Mouse (Mus musculus) 3T3-L1 (cell line): ENCODE data around the gene Palld.

Source experiments
- DNase-seq: peaks from one replicate; pipeline ENCODE4 v3.0.0-alpha.2; 2015; ENCODE audit warnings: low read depth, low spot score

The Palld gene

DNA sequence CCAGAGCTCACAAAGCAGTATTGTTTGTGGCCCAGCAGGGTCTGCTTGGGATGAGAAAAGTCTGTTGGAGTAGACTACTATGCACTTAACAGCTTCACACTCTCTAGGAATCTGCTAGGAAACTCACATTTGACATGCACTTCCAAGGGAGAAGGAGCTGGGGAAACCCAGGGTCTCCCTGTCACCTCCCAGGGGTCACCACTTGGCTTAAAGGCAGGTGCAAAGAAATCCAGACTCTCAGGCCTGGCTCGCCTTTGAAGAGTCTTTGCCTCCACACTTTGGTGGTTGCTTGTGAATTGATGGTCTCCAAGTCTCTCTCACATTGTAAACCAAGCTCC lies 272.9 kb downstream of the Palld start:
- DNase-seq = no peak

GRCm38 (mm10) chr8:61628938-61629630 lies 273.4 kb downstream of the Palld start:
- DNase-seq = peak; percentile 51

GRCm38 (mm10) chr8:61626246-61626952 lies 276.1 kb downstream of the Palld start:
- DNase-seq = no peak

GRCm38 (mm10) chr8:61625656-61626210 lies 276.8 kb downstream of the Palld start:
- no peak for DNase-seq

DNA sequence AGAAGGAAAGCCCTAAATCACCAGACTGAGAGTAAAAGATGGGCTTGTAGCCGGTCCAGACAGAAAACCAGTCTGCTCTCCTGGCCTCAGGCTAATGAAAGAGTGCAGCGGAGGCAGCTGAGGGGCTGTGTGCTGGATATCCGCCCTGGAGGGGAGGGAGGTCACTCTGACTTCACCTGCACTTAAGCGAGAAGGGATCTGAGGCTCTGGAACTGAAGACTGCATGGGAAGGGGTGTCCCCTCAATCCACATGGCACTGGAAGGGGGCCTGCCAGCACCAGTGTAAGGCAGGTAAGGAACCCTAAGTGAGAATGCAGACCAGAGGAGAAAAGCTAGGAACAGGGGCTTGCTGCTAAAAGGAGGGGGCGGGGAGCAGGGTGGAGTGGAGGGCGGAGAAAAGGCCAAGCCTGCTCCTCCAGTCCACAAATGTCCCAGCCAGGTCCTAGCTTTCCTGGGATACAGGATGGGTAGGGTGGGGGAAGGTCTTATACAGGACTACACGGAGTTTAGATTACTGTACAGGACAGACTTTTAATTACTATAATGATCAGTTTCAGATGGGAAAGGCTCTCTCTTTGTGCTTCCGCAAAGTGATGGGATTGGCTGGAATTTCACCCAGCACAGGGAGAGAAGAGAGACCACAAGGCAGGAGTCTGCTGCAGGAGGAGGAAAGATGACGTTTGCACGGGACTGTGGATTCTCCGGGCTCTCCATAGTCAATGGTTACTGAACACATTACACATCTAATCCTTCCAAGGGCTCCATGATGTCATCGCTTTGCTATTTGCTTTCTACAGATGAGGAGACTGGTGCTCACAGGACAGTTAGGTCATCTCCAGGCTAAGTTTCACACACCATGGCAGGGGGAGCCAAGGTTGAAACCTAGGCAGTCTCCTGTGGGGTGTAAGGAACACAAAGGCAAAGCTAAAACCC lies 278.7 kb downstream of the Palld start:
- peak; percentile 83 for DNase-seq

- DNase-seq = peak; percentile 88
These were observed 281.2 kb downstream of the Palld start for GRCm38 (mm10) chr8:61621300-61621699.

DNA sequence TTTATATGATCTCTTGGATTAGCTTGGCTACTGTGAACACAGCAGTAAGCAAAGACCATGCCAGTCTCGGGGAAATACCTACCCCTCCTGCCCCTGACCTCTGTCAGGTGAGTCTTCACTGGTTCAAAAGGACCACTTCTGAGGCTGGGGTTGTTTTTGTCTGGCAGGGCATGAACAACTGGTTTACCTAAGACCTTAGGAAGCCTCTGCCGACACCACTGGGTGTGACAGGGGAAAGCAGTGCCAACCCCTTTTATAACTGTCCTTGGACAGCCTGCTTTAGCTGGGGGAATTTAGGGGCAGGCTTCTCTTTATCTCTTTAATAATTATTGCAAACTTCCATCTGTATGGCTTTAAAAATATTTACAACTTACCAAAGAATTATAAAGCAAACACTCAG lies 284.8 kb downstream of the Palld start:
- no peak for DNase-seq

DNA sequence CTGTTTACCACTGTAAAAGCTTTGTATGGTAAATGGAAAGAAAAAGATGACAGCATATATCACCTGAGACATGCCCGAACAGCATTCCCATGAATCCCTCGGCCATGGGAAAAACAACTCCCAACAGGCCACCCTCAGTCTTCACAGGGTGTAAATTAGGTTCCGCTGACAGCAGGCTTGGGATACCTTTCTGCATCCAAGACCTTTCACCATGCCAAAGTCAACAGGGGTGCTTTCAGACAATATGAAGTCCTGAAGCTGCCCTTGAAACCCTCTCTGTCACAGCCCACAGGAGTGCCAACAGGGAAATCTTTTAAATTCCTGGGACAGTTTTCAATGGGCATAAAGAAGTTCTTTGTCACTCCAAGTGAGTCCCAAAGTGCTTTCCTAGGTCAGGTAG lies 285.4 kb downstream of the Palld start:
- DNase-seq = no peak

DNA sequence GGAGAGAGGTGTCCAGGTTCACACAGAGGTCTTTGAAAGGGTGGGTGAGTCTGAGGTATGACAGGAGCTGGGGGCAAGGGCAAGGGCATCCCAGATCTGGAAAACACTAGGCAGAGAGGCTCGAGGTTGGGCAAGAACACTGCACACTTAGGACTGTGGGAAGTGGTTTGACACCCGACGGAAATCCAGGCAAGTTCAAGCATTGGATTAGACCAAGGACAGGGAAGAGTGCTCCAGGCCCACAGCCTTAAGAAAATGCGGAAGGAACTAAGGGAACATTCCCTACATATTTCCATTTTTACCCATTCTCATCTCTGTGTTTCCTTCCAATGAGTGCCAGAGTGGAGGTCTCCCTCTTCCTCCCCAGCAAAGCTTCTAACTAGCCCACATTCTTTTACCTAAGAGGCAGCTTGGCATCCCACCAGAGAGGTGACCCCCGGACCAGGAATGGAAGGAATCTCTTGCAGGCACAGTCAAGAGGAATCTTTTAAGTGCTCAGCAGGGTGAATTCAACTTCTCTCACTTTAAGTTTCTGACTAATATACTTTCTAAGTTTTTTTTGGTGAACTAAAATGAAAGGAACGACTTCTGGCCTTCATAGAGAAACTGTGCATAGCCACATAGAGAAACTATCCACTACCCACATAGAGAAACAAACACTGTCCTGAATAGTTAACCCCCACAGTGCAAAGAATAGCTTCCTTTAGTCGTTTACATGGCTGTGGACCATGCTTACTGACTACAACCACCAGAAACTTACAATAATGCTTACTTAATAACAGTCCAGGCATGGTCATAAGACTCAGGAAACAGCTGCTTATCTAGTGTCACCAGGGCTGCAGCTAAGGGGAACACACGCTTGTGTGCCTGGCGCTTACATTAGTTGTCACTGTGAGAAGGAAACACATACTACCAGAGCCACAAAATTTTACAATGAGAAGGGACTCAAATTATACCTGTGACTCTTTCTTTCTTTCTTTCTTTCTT lies 286.5 kb downstream of the Palld start:
- no peak for DNase-seq

GRCm38 (mm10) chr8:61611741-61612140 lies 290.7 kb downstream of the Palld start:
- DNase-seq = no peak

DNA sequence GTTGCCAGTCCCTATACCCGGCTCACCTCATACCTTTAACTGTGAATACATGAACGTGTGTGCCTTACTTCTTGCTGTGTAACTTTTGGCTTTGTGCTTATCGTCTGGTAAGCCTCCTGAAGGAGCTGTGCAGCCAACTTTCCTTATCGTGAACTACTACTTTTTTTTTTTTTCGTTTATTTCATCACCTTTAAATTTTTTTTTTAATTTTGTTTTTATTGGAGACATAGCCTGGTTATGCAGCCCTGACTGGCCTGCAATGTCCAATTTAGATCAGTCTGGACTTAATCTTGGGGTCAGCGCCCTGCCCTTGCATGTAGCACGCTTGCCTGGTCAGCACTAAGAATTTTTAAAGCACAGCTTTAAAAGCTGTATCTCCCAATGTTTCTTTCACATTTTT lies 291.4 kb downstream of the Palld start:
- no peak for DNase-seq

- no peak for DNase-seq
These were observed 291.9 kb downstream of the Palld start for GRCm38 (mm10) chr8:61610546-61610945.

DNA sequence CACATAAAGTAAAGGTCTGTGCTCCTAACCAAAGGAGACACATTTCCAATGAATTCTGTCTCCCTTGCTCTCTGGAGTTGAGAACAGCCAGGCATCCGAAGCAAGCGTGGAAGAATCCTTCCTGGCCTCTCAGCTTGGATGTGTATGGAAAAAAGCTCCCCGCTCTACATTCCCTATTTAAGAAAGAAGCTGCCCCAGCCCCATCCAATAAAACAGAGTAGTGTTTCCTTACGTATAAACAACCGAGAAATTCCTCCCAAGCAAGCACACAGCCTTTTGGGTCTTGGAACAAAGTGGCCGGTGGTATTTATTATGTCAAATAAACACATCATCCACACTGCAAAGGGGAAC lies 295.1 kb downstream of the Palld start:
- no peak for DNase-seq

- peak; percentile 96 for DNase-seq
These were observed 295.6 kb downstream of the Palld start for GRCm38 (mm10) chr8:61606795-61607462.

- DNase-seq = no peak
These were observed 297.6 kb downstream of the Palld start for GRCm38 (mm10) chr8:61604871-61605270.

- DNase-seq = peak; percentile 69
These were observed 305.6 kb downstream of the Palld start for GRCm38 (mm10) chr8:61596889-61597288.

DNA sequence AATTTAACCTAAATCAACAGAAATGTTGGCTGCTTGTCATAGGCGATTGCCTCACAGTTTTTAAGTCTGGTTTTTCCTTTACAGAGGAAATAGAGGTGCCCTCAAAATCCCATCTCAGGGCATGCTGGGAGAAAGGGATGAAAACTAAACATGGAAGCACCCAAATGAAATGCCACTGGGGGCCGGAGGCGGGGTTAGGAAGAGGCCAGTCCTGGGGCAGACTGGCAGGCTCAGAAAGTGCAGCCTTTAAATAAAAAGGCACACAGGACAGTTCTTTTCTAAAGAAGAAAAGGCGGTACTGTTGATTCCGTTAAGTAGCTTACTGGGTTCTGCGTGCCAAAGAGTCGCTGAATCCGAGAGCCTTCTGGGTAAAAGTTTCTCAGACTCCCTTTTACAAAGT lies 311.0 kb downstream of the Palld start:
- peak; percentile 71 for DNase-seq

DNA sequence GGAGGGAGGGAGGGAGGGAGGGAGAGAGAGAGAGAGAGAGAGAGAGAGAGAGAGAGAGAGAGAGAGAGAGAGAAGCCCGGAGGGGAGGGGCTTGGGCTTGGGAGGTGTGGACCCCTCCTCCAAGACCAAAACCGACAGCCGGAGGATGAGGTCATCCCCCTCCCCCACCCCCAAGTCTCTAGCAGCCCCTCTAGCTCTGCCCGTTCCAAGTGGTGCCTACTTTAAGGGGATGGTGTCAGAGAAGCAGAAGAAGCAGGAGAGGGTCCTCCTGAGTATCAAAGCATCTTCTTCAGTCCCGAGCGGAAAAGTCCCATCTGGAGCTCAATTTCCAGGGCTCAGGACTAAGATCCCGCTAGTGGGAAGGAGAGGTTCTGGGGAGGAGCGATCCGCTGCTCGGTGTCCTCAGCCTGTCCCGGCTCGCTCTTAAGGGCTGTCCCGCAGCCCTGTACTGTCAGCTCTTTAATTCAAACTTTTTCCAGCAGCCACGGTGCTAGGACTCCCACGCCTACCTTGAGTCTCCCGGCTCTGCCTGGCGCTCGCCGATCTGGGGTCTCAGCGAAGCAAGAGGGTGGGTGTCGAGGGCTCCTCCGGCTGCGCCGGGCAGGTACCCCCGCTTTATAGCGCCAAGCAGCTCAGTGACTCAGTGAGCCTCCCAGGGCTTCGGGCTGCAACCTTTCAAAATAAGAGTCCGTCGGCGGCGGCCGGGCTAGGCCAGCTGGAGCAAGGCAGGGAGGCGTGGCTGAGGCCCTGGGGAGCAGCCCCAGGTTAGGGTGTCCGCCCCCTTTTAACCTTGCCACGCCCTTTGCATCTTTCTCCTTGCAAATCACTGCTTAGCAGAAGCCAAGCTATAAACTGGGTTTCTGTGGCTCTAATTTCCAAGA lies 311.7 kb downstream of the Palld start:
- DNase-seq = peak; percentile 95

GRCm38 (mm10) chr8:61589972-61590391 lies 312.5 kb downstream of the Palld start:
- peak; percentile 52 for DNase-seq
